Mouse (Mus musculus): ENCODE data around the gene Inip. TPM values are rescaled to one million over a fixed set of nuclear protein-coding genes. Genes with fewer than 3 reads are reported as not detected.

Inip gene
- polyA plus RNA-seq, 1 experiment from 2014 or later = 17.3 TPM

DNA sequence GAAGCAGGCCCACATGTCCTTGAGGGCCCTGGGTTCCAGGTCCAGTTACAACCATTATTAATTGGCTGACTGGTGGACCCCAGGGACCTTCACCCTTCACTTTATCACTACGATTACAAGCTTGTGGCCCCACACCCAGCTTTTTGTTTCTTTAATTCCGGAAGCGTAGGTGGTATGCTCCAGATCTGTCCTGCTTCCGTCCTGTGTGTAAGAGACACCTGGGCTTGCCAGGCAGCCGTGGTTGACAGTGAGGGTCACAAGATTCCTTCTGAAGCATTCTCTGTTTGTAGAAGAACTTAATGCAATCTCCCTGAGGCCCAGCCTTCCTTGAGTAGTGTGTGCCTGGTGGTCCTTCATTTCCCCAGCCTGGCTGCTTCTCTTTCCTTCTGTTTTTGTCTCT, 23.5 kb upstream of the Inip start:
- Histone ChIP-seq H3K9ac (no peak overlapping the region), H3K4me1 (replicated peaks) (peaks cover 18% of the 10 kb centered on the region), H3K36me3 (replicated peaks) (0 out of 2 replicates have a peak, but pooled peaks cover 8% of the 10 kb centered on the region), H3K4me3 (replicated peaks) (no peak overlapping the region), H3K4me2 (no peak overlapping the region), H3K27ac (replicated peaks) (no peak overlapping the region), H3K27me3 (no peaks in the 10 kb centered on the region), H3K9me3 (replicated peaks) (no peaks in the 10 kb centered on the region)
- 68% methylated on average over 5 of the region's 5 CpGs for WGBS (ENCODE audit: insufficient replicate concordance)
- no peak for ATAC-seq (ENCODE audit: insufficient read depth)

DNA sequence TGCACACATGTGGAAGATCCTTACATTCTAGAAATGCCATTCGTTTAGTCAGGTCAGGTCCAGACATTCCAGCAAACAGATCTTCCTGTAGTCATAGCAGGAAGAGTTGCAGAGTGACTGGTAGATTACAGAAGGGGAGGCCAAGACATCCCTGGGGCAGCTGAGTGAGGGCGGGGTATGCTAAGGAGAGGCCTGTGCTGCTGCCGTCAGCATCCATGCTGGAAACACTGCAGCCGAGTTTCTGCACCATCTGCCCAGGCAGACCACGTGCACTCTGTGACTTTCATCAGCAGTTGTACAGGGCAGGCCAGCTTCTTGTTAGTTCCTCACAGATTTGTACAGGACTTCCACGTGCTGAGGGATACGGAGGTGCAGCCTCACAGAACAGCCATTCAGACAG, 22.1 kb upstream of the Inip start:
- Histone ChIP-seq H3K27me3 (no peaks in the 10 kb centered on the region), H3K4me2 (no peak overlapping the region), H3K9me3 (replicated peaks) (no peaks in the 10 kb centered on the region), H3K4me3 (replicated peaks) (no peak overlapping the region), H3K4me1 (replicated peaks) (peaks cover 32% of the 10 kb centered on the region), H3K36me3 (replicated peaks) (0 out of 2 replicates have a peak, but pooled peaks cover 8% of the 10 kb centered on the region), H3K27ac (replicated peaks) (no peak overlapping the region), H3K9ac (no peak overlapping the region)
- ATAC-seq (ENCODE audit: insufficient read depth) = 0 out of 2 replicates have a peak, but pooled peaks have one; percentile 22
- WGBS (ENCODE audit: insufficient replicate concordance) = 46% methylated on average over 7 of the region's 7 CpGs

DNA sequence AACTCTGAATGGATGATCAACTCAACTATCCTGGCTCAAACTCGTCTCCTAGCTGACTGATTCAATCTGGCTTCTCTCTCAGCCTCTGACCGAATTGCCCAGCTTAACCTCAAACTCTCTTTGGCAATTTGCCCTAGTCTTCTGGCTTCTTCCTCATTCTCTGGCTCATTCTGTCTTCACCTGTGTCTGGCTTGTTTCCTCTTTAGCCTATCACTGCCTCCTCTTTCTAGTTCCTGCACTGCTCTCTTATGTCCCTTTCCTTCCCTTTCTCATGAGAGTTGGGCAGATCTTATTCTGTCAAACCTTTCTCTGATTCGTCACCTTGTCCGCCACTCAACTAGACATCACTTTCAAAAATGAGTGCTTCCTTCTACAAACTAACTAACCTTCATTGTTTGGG, 20.7 kb upstream of the Inip start:
- no peak overlapping the region for H3K4me3 ChIP-seq (replicated peaks)
- no peak overlapping the region for H3K27ac ChIP-seq (replicated peaks)
- H3K9me3 ChIP-seq (replicated peaks) = no peaks in the 10 kb centered on the region
- H3K4me1 ChIP-seq (replicated peaks) = peaks cover 44% of the 10 kb centered on the region
- ATAC-seq (ENCODE audit: insufficient read depth) = no peak
- WGBS (ENCODE audit: insufficient replicate concordance) = 49% methylated on average over 4 of the region's 4 CpGs
- no peaks in the 10 kb centered on the region for H3K27me3 ChIP-seq
- no peak overlapping the region for H3K4me2 ChIP-seq
- 0 out of 2 replicates have a peak, but pooled peaks cover 8% of the 10 kb centered on the region for H3K36me3 ChIP-seq (replicated peaks)
- H3K9ac ChIP-seq = no peak overlapping the region

DNA sequence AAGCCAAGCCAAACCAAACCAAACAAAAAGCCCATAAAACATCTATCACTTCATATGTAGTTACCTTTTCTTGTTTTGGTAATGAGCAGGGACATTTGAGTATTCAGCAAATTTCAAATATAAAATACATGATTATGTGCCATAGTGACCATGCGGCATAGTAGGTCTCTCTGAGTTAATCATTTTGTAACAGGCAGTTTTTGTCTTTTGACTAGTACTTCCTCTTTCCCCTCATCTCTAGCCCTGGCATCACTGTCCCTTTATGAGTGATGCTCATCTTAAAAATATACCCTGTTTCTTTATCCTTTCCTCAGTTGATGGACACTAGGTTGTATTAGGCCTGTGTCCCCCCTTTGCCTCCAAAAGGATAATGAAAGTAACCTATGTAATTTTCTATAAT, 20.1 kb upstream of the Inip start:
- WGBS (ENCODE audit: insufficient replicate concordance) = 74% methylated on average over 1 of the region's 1 CpGs
- no peak overlapping the region for H3K4me3 ChIP-seq (replicated peaks)
- ATAC-seq (ENCODE audit: insufficient read depth) = no peak
- no peak overlapping the region for H3K27ac ChIP-seq (replicated peaks)
- no peaks in the 10 kb centered on the region for H3K27me3 ChIP-seq
- no peak overlapping the region for H3K9ac ChIP-seq
- H3K36me3 ChIP-seq (replicated peaks) = 0 out of 2 replicates have a peak, but pooled peaks cover 5% of the 10 kb centered on the region
- peaks cover 50% of the 10 kb centered on the region for H3K4me1 ChIP-seq (replicated peaks)
- H3K4me2 ChIP-seq = no peak overlapping the region
- H3K9me3 ChIP-seq (replicated peaks) = no peaks in the 10 kb centered on the region

DNA sequence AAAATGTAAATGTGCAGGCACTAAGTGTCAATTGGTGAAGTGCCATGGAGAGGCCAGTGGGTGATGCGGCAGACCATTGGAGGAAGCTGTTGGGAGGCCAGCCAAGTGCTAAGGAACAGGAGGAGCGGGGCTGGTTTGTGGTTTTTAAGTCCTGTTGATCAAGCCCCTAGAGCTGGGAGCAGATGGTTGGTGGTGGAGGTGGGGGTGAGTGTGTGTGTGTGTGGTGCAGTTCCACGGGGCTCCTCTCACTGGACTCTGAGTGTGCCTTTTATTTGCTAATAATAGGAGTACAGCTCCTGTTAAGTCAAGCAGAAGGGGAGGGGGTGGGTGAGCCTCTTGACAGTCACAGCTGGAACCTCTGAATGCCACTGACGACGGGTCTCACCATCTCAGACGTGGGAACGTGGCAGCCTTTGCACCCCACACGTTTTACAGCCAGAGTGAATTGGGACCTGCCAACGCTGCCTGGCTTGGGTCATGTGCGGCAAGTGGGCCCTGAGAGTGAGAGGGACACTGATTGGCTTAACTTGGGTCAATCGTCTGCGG, 18.2 kb upstream of the Inip start:
- H3K27ac ChIP-seq (replicated peaks) = no peak overlapping the region
- H3K36me3 ChIP-seq (replicated peaks) = no peaks in the 10 kb centered on the region
- H3K4me2 ChIP-seq = no peak overlapping the region
- no peaks in the 10 kb centered on the region for H3K27me3 ChIP-seq
- no peak for ATAC-seq (ENCODE audit: insufficient read depth)
- H3K9me3 ChIP-seq (replicated peaks) = no peaks in the 10 kb centered on the region
- whole genome bisulfite sequencing (ENCODE audit: insufficient replicate concordance) = 48% methylated on average over 12 of the region's 12 CpGs
- H3K4me1 ChIP-seq (replicated peaks) = peaks cover 48% of the 10 kb centered on the region
- no peak overlapping the region for H3K4me3 ChIP-seq (replicated peaks)
- no peak overlapping the region for H3K9ac ChIP-seq

DNA sequence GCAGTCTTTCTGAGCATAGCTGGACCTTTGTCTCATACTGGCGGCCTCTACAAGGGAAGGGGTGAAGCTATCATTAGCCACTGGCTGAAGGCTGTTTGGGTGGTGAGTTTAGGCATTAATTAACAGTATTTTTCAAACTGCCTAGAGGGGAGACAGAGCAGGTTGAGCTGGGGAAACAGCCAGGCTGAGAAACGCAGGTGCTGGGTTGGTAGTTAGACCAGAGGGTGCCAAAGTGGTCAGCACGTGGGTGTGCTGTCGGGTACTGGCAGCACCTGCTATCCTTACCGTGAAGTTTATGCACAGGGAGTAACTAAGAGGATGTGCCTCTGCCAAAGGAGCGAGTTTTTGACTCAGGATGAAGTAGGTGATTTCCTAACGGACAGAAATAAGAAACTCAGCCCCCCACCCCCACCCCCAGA, 17.7 kb upstream of the Inip start:
- 26% methylated on average over 7 of the region's 7 CpGs for WGBS (ENCODE audit: insufficient replicate concordance)
- H3K9me3 ChIP-seq (replicated peaks) = no peaks in the 10 kb centered on the region
- H3K4me3 ChIP-seq (replicated peaks) = no peak overlapping the region
- no peak overlapping the region for H3K4me2 ChIP-seq
- H3K27ac ChIP-seq (replicated peaks) = no peak overlapping the region
- peaks cover 52% of the 10 kb centered on the region for H3K4me1 ChIP-seq (replicated peaks)
- no peaks in the 10 kb centered on the region for H3K36me3 ChIP-seq (replicated peaks)
- H3K27me3 ChIP-seq = no peaks in the 10 kb centered on the region
- ATAC-seq (ENCODE audit: insufficient read depth) = no peak
- no peak overlapping the region for H3K9ac ChIP-seq

DNA sequence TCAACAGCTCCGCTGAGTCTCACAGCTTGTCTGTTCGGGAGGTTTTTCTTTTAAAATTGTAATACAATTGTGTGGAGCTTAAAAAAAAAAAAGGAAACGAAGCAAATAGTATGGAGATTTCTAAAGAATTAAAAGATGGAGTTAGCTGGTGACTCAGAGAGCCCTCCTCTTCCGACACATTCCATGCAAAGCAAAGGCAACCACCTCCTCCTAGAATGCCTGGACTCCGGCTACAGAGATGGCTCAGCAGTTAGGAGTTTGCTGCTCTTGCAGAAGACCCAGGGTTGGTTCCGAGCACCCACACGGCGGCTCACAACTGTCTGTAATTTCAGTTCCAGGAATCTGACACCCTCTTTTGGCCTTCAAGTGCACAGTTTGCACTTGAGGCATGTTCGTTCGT, 17.1 kb upstream of the Inip start:
- no peaks in the 10 kb centered on the region for H3K9me3 ChIP-seq (replicated peaks)
- H3K4me3 ChIP-seq (replicated peaks) = no peak overlapping the region
- H3K4me2 ChIP-seq = no peak overlapping the region
- no peaks in the 10 kb centered on the region for H3K27me3 ChIP-seq
- H3K27ac ChIP-seq (replicated peaks) = no peak overlapping the region
- no peak overlapping the region for H3K9ac ChIP-seq
- ATAC-seq (ENCODE audit: insufficient read depth) = no peak
- H3K36me3 ChIP-seq (replicated peaks) = no peaks in the 10 kb centered on the region
- WGBS (ENCODE audit: insufficient replicate concordance) = 72% methylated on average over 10 of the region's 10 CpGs
- peaks cover 58% of the 10 kb centered on the region for H3K4me1 ChIP-seq (replicated peaks)

DNA sequence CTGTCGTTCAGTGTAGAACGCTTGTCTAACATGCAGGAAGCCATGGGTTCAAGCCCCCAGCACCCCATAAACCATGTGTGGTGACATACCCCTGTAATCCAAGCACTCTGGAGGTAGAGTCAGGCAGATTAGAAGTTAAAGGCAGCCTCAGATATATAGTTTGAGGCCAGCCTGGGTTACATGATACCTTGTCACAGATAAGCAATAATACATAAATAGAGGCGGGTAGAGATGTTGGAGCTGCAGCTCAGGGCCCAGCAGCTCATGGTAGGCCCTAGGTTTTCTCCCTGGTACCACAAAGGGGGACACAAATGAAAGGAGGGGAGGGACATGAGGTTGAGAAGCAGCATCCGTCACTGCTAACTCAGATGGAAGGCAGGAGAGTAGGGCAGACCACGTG, 16.4 kb upstream of the Inip start:
- H3K4me1 ChIP-seq (replicated peaks) = peaks cover 54% of the 10 kb centered on the region
- WGBS (ENCODE audit: insufficient replicate concordance) = 42% methylated on average over 5 of the region's 5 CpGs
- no peak for ATAC-seq (ENCODE audit: insufficient read depth)

DNA sequence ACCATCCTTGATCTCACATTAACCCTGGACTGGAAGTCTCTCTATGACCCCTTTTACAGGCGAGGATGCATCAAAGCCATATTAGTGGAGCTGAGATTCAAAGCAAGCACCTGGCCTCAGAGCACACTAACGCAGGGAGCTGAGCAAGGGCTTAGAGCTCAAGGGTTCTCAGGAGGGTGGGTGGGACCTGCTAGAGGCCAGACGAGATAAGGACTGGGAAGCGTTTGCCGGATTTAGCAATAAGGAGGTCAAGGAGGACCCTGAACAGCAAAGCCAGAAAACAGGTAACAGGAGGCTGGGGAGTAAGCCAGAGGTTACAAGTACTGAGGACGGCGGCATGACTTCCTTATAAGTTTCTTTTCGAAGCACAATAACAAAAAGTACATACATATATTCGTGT, 15.1 kb upstream of the Inip start:
- Histone ChIP-seq H3K9me3 (replicated peaks) (no peaks in the 10 kb centered on the region), H3K4me1 (replicated peaks) (peaks cover 54% of the 10 kb centered on the region), H3K36me3 (replicated peaks) (no peaks in the 10 kb centered on the region), H3K27me3 (no peaks in the 10 kb centered on the region), H3K9ac (no peak overlapping the region), H3K4me2 (no peak overlapping the region), H3K27ac (replicated peaks) (no peak overlapping the region), H3K4me3 (replicated peaks) (no peak overlapping the region)
- 49% methylated on average over 9 of the region's 9 CpGs for WGBS (ENCODE audit: insufficient replicate concordance)
- no peak for ATAC-seq (ENCODE audit: insufficient read depth)

More for the DNA sequence above, 16.4 kb upstream of the Inip start:
- Histone ChIP-seq H3K9ac (no peak overlapping the region), H3K27ac (replicated peaks) (no peak overlapping the region), H3K36me3 (replicated peaks) (no peaks in the 10 kb centered on the region), H3K4me3 (replicated peaks) (no peak overlapping the region), H3K27me3 (no peaks in the 10 kb centered on the region), H3K9me3 (replicated peaks) (no peaks in the 10 kb centered on the region), H3K4me2 (no peak overlapping the region)

DNA sequence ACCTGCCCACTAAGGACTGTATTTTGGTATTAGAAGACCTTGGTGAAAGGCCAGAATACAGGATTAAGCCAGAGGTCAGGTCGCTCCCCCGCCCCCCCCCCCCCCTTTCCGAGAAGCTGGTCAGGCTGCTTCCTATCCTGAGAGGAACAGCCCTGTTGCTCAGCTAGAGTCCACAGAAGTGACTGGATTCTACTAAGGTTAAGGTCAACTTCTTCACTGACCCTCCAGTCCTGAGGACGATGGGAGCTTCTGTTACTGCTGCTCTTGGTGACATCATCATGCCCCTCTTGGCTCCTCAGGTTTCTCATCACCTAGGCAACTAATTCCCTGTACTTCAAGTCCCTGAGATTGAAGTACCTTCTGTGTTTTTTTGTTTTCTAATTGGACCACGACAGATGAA, 14.6 kb upstream of the Inip start:
- Histone ChIP-seq H3K4me1 (replicated peaks) (peaks cover 54% of the 10 kb centered on the region), H3K36me3 (replicated peaks) (no peaks in the 10 kb centered on the region), H3K27me3 (no peaks in the 10 kb centered on the region), H3K4me2 (no peak overlapping the region), H3K9me3 (replicated peaks) (no peaks in the 10 kb centered on the region), H3K27ac (replicated peaks) (no peak overlapping the region), H3K4me3 (replicated peaks) (no peak overlapping the region), H3K9ac (no peak overlapping the region)
- no peak for ATAC-seq (ENCODE audit: insufficient read depth)
- WGBS (ENCODE audit: insufficient replicate concordance) = 59% methylated on average over 5 of the region's 5 CpGs

DNA sequence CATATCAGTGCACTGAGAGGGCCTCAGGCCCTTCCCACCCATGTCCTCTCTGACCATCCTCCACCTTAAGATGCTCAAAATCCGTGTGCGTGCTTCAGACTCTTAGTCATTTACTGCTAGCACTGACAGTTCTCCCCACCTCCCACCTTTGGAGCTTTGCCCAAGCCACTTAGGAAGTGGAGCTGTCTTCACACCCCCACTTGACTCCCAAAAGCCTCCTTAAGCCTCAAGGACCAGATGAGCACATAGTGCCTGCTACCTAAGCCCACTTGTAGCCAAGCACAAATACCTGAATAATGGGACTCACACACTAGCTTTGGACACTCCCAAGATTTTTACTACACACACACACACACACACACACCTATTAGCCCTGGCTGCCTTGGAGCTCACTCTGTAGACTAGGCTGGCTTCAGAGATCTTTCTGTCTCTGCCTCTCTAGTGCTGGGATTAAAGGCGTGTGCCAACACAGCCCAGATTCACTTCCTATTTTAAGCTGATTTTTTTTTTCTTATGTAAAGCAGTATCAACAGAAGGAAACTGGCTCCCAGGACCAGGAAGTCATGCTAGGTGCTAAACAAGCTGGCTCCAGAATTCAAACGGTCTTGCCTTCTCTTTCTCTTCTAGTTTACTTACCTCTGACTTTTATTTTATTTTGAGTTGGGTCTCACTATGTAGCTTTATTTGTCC, 13.9 kb upstream of the Inip start:
- H3K27me3 ChIP-seq = no peaks in the 10 kb centered on the region
- no peaks in the 10 kb centered on the region for H3K36me3 ChIP-seq (replicated peaks)
- H3K9ac ChIP-seq = no peak overlapping the region
- no peaks in the 10 kb centered on the region for H3K9me3 ChIP-seq (replicated peaks)
- H3K4me2 ChIP-seq = no peak overlapping the region
- 63% methylated on average over 4 of the region's 4 CpGs for WGBS (ENCODE audit: insufficient replicate concordance)
- peaks cover 54% of the 10 kb centered on the region for H3K4me1 ChIP-seq (replicated peaks)
- H3K4me3 ChIP-seq (replicated peaks) = no peak overlapping the region
- ATAC-seq (ENCODE audit: insufficient read depth) = no peak
- H3K27ac ChIP-seq (replicated peaks) = no peak overlapping the region

DNA sequence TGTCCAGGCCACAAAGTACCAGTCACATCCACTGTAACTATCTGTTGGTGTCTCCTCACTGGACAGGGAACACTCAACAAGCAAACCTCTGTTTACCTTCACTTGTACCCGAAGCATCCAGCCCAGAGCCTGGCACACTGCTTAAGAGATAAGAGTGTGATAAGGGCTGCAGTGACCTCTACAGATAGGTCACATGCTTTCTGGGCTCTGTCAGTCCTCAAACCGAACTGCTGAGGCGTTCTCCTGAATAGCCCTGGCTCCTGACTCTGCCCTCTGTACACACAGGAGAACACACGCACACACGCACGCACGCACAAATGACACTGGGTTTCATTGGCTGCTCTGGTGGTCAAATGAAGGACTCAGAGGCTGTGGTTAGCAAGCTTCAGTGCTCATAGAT, 12.7 kb upstream of the Inip start:
- Histone ChIP-seq H3K36me3 (replicated peaks) (no peaks in the 10 kb centered on the region), H3K4me2 (peak overlapping the region; percentile 7; the same call in 1 of the 2 replicates), H3K4me1 (replicated peaks) (peaks cover 47% of the 10 kb centered on the region), H3K27me3 (no peaks in the 10 kb centered on the region), H3K4me3 (replicated peaks) (no peak overlapping the region), H3K9ac (no peak overlapping the region), H3K9me3 (replicated peaks) (no peaks in the 10 kb centered on the region), H3K27ac (replicated peaks) (no peak overlapping the region)
- peak; percentile 64 for ATAC-seq (ENCODE audit: insufficient read depth)
- WGBS (ENCODE audit: insufficient replicate concordance) = 37% methylated on average over 7 of the region's 7 CpGs
